Mouse (Mus musculus): ENCODE measurements around the gene Slc25a10. TPM values are rescaled to one million over a fixed set of nuclear protein-coding genes. Genes with fewer than 3 reads are reported as not detected.

Slc25a10 gene
- 12.3 to 14.2 TPM (median 13.2 TPM) in 4 replicates for total RNA-seq (2023)

DNA sequence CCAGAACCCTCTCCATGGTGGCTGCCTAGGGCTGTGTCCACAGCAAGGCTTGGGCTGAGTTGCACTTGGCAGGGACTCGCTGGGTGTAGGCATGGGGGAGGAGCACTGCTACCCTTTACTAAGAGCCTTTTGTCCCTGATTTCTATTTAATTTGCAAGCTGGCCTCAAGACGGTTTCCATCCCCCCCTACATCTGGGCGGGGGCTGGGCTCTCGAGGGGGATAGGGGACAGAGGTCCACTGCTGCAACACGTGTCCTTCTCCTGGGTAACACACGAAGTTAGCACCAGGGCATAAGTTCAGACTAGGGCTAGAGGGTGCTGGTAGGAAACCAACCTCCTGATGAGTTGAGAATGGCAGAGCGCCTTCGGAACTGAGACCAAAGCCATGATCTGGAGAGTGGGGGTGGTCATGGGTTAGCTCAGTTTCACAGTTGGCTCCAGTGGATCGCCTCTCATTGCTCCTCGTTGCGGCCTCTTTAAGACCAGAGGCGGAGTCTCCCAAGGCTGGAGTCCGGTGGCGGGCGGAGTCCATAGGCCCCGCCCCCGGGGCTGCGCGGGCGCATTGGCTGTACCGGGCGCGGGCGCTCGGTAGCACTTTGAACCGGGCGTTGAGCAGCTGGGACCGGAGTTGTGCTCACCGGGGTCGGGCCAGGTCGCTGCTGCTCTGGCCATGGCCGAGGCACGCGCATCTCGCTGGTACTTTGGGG is at the start of gene Slc25a10:
Gene Slc25a10 (plus strand): TSS at position 524 of the 707 bp plus-strand sequence.

DNA sequence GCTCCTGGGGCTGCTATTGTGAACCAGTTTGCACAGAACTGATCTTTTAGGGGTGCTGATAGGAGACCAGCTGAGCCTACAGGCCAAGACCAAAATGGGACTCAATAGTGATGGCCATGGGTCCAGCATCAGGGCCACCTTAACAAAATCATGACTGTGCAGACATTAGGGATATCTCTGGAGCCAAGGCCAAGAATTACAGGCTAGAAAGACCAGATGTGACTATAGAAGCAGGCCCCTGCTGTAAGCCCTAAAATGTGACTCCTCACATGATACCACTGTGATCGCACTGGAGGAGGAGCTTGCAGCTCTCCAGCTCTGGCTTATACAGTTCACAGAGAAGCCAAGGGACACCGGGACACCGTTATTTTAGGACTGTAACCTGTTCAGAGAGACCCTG is 49.3 kb upstream of the Slc25a10 start, which contains the start of gene Tspan10:
Gene Tspan10 (plus strand): TSS at position 301 of the 400 bp plus-strand sequence.

DNA sequence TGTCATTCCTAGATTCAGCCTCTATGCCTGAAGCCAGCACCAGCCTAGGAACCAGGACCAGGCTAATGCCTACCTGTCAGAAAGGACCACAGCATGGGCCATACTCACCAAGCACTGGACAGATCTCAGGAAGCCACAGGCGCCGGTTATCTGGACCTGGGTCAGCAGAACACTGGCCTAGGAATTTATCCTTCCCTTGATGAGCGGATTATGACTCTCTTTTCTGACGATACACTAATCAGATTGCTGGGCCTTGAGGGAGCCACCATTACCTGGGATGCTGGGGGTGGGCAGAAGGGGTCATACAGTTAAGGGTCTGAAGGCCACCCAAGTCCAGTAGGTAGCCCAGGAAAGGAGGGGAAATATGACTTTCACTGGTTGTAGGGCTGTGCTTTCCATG is 38.3 kb upstream of the Slc25a10 start, which contains the start of gene Pde6g:
Gene Pde6g (minus strand): TSS at position 195 of the 400 bp plus-strand sequence.

DNA sequence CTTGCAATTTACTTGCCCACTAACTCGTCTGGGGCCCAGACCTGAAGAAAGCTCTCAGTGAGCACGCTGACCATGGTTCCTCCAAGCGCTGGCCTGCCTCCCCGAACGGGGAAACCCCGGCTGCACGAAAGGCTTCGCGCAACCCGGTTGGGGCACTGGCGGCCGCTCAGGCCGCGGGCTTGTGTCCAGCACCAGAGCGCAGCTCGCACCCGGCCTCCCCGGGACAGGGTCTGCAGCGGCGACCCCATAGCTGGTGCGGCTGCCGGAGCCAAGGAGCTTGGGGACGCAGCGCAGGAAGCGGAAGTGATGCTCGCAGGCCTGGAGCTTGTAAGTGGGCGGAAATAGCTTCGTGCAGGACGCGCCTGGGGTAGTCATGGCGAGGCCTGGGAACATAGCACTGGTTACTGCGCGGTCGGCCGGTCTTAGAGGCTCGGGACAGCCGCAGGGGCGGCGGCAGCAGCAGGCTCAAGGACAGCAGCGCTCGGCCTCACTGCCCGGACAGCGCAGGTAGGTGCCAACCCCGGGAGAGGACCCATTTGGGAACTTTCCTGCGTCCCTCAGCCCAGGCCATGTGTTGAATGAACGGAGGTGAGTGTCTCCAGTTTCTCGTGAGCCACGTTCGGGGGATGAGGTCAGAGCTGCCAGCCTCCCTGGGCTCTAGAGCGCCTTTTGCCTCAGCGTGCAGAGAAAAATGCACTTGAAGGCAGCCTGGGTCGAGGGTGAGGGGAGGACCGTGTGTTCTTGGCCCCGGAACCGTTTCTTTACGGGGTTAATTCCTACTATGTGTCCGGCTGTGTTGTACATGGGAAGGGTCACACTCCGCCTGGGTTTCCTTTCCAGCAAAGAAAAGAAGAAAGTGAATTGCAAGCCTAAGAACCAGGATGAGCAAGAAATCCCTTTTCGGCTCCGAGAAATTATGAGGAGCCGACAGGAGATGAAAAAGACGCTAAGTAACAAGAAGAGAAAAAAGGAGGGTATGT is 33.6 kb upstream of the Slc25a10 start, which contains the start of the genes Oxld1 and Ccdc137:
Gene Oxld1 (minus strand): TSS at position 297 of the 980 bp plus-strand sequence.
Gene Ccdc137 (plus strand): TSS at position 344 of the 980 bp plus-strand sequence.

DNA sequence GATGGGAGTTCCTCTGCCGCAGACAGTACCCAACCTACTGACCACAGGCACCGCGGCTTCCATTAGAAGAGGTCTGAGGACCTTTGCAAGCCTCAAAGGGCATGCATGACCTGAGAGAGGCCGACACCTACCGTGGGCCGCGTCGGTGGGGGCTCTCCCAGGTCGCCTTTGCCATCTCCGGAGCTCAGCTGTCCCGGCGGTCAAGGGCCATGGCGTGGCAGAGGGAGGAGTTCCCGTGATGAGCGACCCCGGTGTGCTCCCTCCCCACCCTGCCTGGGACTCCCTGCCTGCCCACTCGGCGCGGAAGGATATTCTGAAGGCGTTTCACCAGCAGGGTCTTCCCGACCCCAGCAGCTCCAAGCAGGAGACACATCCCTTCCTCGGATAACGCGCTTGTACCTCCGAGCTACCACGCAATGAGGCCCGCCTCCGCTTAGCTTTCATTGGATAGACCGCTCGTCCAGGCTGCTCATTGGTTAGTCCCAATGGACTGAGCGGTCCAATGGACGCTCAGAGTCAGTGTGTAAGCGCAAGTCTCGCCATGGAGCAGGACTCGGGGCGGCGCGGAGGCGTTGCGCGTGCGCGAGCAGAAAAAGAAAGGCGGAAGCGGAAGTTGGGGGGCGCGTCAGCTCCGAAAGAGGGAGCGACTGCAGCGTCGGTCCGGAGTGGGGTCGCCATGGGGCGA is 24.4 kb upstream of the Slc25a10 start, which contains the start of gene Arl16:
Gene Arl16 (minus strand): TSS at position 557 of the 685 bp plus-strand sequence.

DNA sequence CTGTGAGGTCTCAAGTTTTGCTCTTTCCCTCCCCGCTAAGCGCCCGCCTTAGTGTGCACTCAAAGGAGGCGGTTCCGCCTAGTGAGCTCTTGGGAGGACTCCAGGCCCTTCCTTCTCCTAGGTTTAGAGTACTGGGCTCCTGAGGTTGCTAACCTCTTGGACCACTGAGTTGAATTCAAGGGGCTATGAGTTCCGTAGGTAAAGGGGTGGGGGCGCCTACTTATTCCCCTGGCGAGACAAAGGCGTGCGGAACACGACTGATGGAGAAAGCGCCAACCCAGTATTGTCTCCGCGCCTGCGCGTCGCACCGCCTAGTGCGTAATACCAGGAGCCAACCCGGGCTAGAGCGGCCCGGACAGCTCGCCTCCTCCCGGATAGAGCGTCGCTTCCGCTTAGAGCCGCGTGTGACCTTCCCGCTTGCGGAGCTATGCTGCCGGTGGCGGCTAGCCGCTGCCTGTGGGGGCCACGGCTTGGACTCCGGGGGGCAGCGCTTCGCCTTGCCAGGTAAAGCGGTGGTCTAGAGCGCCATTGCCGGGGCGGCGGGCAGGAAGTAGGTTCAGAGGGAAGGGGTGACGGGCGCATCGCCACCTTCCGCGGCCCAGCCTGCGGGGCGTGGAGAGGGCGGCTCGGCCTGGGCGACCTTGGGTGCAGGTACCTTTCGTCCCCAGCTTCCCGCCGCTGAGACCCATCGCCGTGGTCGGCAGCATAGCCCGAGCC is 7.2 kb upstream of the Slc25a10 start, which contains the start of gene Mrpl12:
Gene Mrpl12 (plus strand): TSS at position 349 of the 717 bp plus-strand sequence.

DNA sequence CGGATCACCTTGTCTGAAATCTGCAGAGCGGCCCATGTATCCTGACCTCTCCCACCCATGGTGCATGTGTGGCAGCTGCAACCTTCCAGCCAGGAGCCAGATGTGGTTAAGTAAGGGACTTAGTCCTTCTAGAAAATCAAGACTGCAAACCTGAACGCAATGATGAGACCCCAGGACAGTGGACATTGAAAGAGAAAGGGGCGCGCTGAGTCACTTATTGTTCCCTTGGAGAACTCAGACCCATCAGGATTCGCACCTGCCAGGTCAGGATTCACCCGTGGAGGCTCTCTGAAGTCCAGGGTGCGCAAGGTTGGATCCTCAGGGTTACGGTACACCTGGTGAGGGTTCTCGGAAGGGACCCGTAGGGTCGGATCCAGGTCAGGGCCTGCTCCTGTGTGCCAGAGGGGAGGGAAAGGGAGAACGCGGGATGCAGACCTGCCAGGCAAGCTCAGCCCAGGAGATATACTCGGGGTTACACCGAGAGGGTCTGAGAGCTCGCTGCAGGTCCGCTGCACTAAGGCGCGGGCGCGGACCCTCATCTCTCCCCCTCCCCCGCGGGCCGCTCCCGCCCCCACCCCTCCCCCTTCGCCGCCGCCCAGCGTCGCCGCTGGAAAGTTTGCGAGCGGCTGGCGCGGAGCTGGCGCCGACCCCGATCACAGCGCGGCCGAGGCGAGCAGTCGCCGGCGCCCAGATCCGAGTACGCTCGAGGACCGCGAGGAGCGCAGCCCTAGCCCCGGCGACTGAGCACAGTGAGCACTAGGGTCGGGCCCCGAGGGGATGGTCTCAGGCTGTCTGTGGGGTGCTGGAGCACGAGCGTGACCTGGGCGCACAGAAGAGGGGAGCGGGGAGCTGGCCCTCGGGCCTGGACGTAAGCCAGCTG is 38.7 kb downstream of the Slc25a10 start, which contains the start of gene Gcgr:
Gene Gcgr (plus strand): TSS at position 615 of the 880 bp plus-strand sequence.

Other genes with a start within 250 kb of the Slc25a10 start
- 1,282 to 1,325 TPM (median 1,304 TPM) in 4 replicates for gene Actg1, start 143.3 kb upstream of the Slc25a10 start, total RNA-seq (2023)
- not detected in 4 replicates for gene Fscn2, start 130.3 kb upstream of the Slc25a10 start, total RNA-seq (2023)
- 16.9 to 32.5 TPM (median 24.3 TPM) in 4 replicates for gene Faap100, start 113.1 kb upstream of the Slc25a10 start, total RNA-seq (2023)
- gene Nploc4, start 54.1 kb upstream of the Slc25a10 start, total RNA-seq (2023) = 65.3 to 69.1 TPM (median 67.1 TPM) in 4 replicates
- gene Tspan10, start 49.2 kb upstream of the Slc25a10 start, total RNA-seq (2023) = 0.69 to 24.1 TPM in 2 of 4 replicates, not detected in the others
- gene Pde6g, start 38.3 kb upstream of the Slc25a10 start, total RNA-seq (2023) = 0.88 TPM in 1 of 4 replicates, not detected in the others
- 4.3 to 7.5 TPM (median 4.8 TPM) in 4 replicates for gene Oxld1, start 33.8 kb upstream of the Slc25a10 start, total RNA-seq (2023)
- gene Ccdc137, start 33.7 kb upstream of the Slc25a10 start, total RNA-seq (2023) = 28.8 to 40.2 TPM (median 32.1 TPM) in 4 replicates
- gene Arl16, start 24.2 kb upstream of the Slc25a10 start, total RNA-seq (2023) = 4.9 to 14.4 TPM (median 11.7 TPM) in 4 replicates
- gene Mrpl12, start 7.2 kb upstream of the Slc25a10 start, total RNA-seq (2023) = 31.5 to 40.7 TPM (median 34.0 TPM) in 4 replicates
- not detected in 4 replicates for gene Gcgr, start 38.9 kb downstream of the Slc25a10 start, total RNA-seq (2023)
- gene Mcrip1, start 57.9 kb downstream of the Slc25a10 start, total RNA-seq (2023) = 38.2 to 45.1 TPM (median 40.3 TPM) in 4 replicates
- gene Ppp1r27, start 59.3 kb downstream of the Slc25a10 start, total RNA-seq (2023) = not detected in 4 replicates
- gene P4hb, start 81.4 kb downstream of the Slc25a10 start, total RNA-seq (2023) = 147 to 174 TPM (median 161 TPM) in 4 replicates
- gene Arhgdia, start 89.8 kb downstream of the Slc25a10 start, total RNA-seq (2023) = 511 to 532 TPM (median 521 TPM) in 4 replicates
- 140 to 161 TPM (median 155 TPM) in 4 replicates for gene Alyref, start 106.5 kb downstream of the Slc25a10 start, total RNA-seq (2023)
- gene Anapc11, start 106.6 kb downstream of the Slc25a10 start, total RNA-seq (2023) = 39.9 to 45.2 TPM (median 44.4 TPM) in 4 replicates
- not detected in 4 replicates for gene Npb, start 116.6 kb downstream of the Slc25a10 start, total RNA-seq (2023)
- gene Pcyt2, start 126.1 kb downstream of the Slc25a10 start, total RNA-seq (2023) = 101 to 110 TPM (median 102 TPM) in 4 replicates
- gene Sirt7, start 133.4 kb downstream of the Slc25a10 start, total RNA-seq (2023) = 95.8 to 118 TPM (median 106 TPM) in 4 replicates
- gene Mafg, start 141.8 kb downstream of the Slc25a10 start, total RNA-seq (2023) = 66.1 to 75.4 TPM (median 73.7 TPM) in 4 replicates
- 0.81 to 4.3 TPM (median 1.4 TPM) in 4 replicates for gene Pycr1, start 151.9 kb downstream of the Slc25a10 start, total RNA-seq (2023)
- 1.5 to 2.0 TPM in 2 of 4 replicates, not detected in the others for gene Myadml2, start 156.3 kb downstream of the Slc25a10 start, total RNA-seq (2023)
- not detected in 4 replicates for gene Notum, start 169.3 kb downstream of the Slc25a10 start, total RNA-seq (2023)
- gene Aspscr1, start 181.1 kb downstream of the Slc25a10 start, total RNA-seq (2023) = 95.9 to 114 TPM (median 110 TPM) in 4 replicates
- 26.6 to 39.0 TPM (median 29.3 TPM) in 4 replicates for gene Cenpx, start 221.9 kb downstream of the Slc25a10 start, total RNA-seq (2023)
- gene Lrrc45, start 222.1 kb downstream of the Slc25a10 start, total RNA-seq (2023) = 36.7 to 47.4 TPM (median 37.6 TPM) in 4 replicates
- gene Rac3, start 229.6 kb downstream of the Slc25a10 start, total RNA-seq (2023) = 0.86 TPM in 1 of 4 replicates, not detected in the others
- gene Dcxr, start 235.4 kb downstream of the Slc25a10 start, total RNA-seq (2023) = 13.4 to 18.0 TPM (median 16.8 TPM) in 4 replicates
- gene Cbr2, start 240.3 kb downstream of the Slc25a10 start, total RNA-seq (2023) = not detected in 4 replicates